In genomic region chr1:127943516-127943915, GRCm38 (mm10) we compare ENCODE assay signal across 19 mouse cellular contexts.
DNase-seq lines count a peak whose midpoint lies in the region; ATAC-seq and TF ChIP-seq lines count a peak whose summit lies in the region.
"Had no signal": no experiment of that assay in that cellular context is flagged by ENCODE, and none has a peak within 500 bp of the region (broad histone marks: within the 10 kb centered on the region; RNA-seq: fewer than 3 reads in every experiment).

No protein-coding gene starts in this region.

- H3K27me3 ChIP-seq in lung, embryonic 14.5 days (ENCODE audit: insufficient read depth, low read length) = no peaks in the 10 kb centered on the region
- H3K27me3 ChIP-seq in intestine, embryonic 16.5 days (replicated peaks; ENCODE audit: control insufficient read depth, insufficient read depth, low read length) = no peaks in the 10 kb centered on the region
- H3K27me3 ChIP-seq in liver, embryonic 13.5 days = no peaks in the 10 kb centered on the region
- H3K27me3 ChIP-seq: embryonic facial prominence, embryonic 13.5 days; forebrain, embryonic 13.5 days; heart, embryonic 13.5 days; hindbrain, embryonic 12.5 days had no signal

- H3K4me3 ChIP-seq in lung, embryonic 14.5 days (ENCODE audit: low read depth, low read length) = no peak overlapping the region
- no peak overlapping the region for H3K4me3 ChIP-seq in lung, adult 2 months (replicated peaks; ENCODE audit: extremely low read depth, low read depth, low read length)
- H3K4me3 ChIP-seq in intestine, embryonic 16.5 days (ENCODE audit: low read length) = no peak overlapping the region
- H3K4me3 ChIP-seq in liver, embryonic 13.5 days (replicated peaks) = no peak overlapping the region
- H3K4me3 ChIP-seq: embryonic facial prominence, embryonic 13.5 days; forebrain, embryonic 13.5 days; heart, embryonic 13.5 days; hindbrain, embryonic 12.5 days had no signal

- WGBS in lung, embryonic 14.5 days = 46% methylated on average over 6 of the region's 6 CpGs
- WGBS in lung, adult 2 months = 66% methylated on average over 6 of the region's 6 CpGs
- WGBS in intestine, embryonic 16.5 days = 36% methylated on average over 6 of the region's 6 CpGs
- WGBS in liver, embryonic 13.5 days (ENCODE audit: insufficient replicate concordance) = 63% methylated on average over 6 of the region's 6 CpGs

- no peak for TF ChIP-seq POLR2A in lung, adult 2 months (IDR thresholded peaks at IDR 0.05; ENCODE audit: borderline replicate concordance, extremely low read depth, low read depth, low read length)

- 0 out of 2 replicates have a peak, but pooled peaks have one; percentile 1 for ATAC-seq in lung, embryonic 14.5 days (ENCODE audit: insufficient read depth)
- peak; percentile 57 for ATAC-seq in intestine, embryonic 16.5 days
- peak; percentile 55 for ATAC-seq in liver, embryonic 13.5 days (ENCODE audit: low read depth)
- ATAC-seq in erythroblast, adult 5-6 weeks (replicated peaks; ENCODE audit: low FRiP score, poor library complexity, severe bottlenecking) = no peak
- ATAC-seq: forebrain, embryonic 13.5 days; forebrain, postnatal 0 days had no signal

- H3K4me1 ChIP-seq in lung, embryonic 14.5 days (ENCODE audit: insufficient read depth) = peaks cover 9% of the 10 kb centered on the region; the same call in 1 of the 2 replicates
- H3K4me1 ChIP-seq in lung, adult 2 months (ENCODE audit: control insufficient read depth, insufficient read depth, low read length) = no peaks in the 10 kb centered on the region
- H3K4me1 ChIP-seq in intestine, embryonic 16.5 days (ENCODE audit: control insufficient read depth, insufficient read depth, low read length) = peaks cover 19% of the 10 kb centered on the region; the same call in 1 of the 2 replicates
- H3K4me1 ChIP-seq in liver, embryonic 13.5 days (replicated peaks) = 0 out of 2 replicates have a peak, but pooled peaks cover 5% of the 10 kb centered on the region
- H3K4me1 ChIP-seq: embryonic facial prominence, embryonic 13.5 days; forebrain, embryonic 13.5 days; hindbrain, embryonic 12.5 days had no signal

- H3K9ac ChIP-seq in lung, embryonic 14.5 days = no peak overlapping the region
- H3K9ac ChIP-seq in intestine, embryonic 16.5 days (ENCODE audit: low read depth, low read length) = no peak overlapping the region
- no peak overlapping the region for H3K9ac ChIP-seq in liver, embryonic 13.5 days
- H3K9ac ChIP-seq: embryonic facial prominence, embryonic 13.5 days; forebrain, embryonic 13.5 days; forebrain, postnatal 0 days; heart, embryonic 13.5 days; hindbrain, embryonic 12.5 days had no signal

- peaks cover 58% of the 10 kb centered on the region for H3K36me3 ChIP-seq in lung, embryonic 14.5 days (ENCODE audit: insufficient read depth)
- H3K36me3 ChIP-seq in intestine, embryonic 16.5 days (ENCODE audit: control insufficient read depth, insufficient read depth, low read length) = peaks cover 38% of the 10 kb centered on the region
- H3K36me3 ChIP-seq in liver, embryonic 13.5 days = peaks cover 64% of the 10 kb centered on the region

- H3K9me3 ChIP-seq in lung, embryonic 14.5 days (ENCODE audit: low read depth, low read length) = peaks cover 5% of the 10 kb centered on the region; the same call in 1 of the 2 replicates
- no peaks in the 10 kb centered on the region for H3K9me3 ChIP-seq in intestine, embryonic 16.5 days (ENCODE audit: control insufficient read depth, low read length)
- H3K9me3 ChIP-seq in liver, embryonic 13.5 days (replicated peaks) = no peaks in the 10 kb centered on the region

- H3K27ac ChIP-seq in lung, embryonic 14.5 days (ENCODE audit: low read depth) = no peak overlapping the region
- no peak overlapping the region for H3K27ac ChIP-seq in intestine, embryonic 16.5 days (ENCODE audit: low read length)
- no peak overlapping the region for H3K27ac ChIP-seq in liver, embryonic 13.5 days
- H3K27ac ChIP-seq: embryonic facial prominence, embryonic 13.5 days; forebrain, embryonic 13.5 days; heart, embryonic 13.5 days; hindbrain, embryonic 12.5 days had no signal

- DNase-seq in lung, embryonic 14.5 days = no peak
- DNase-seq in lung, adult 2 months = no peak
- DNase-seq in liver, embryonic 13.5 days = no peak
- peak; percentile 39 for DNase-seq in yolk sac, embryonic 10.5 days (ENCODE audit: low spot score)
- DNase-seq in retina, embryonic 14.5 days (ENCODE audit: low spot score) = no peak
- DNase-seq: adrenal gland, adult 2 months; adrenal gland, postnatal 25 days; cerebellum, adult 18-20 months; cerebellum, adult 9-11 months; cerebellum, postnatal 36 days; forebrain, postnatal 0 days; gastrocnemius, postnatal 25 days; heart, postnatal 4 days had no signal

- no peak for TF ChIP-seq CTCF in lung, embryonic 14.5 days (IDR thresholded peaks at IDR 0.05; ENCODE audit: low read depth)
- no peak for TF ChIP-seq CTCF in lung, adult 2 months (IDR thresholded peaks at IDR 0.05; ENCODE audit: insufficient read depth, low read length)

- H3K4me2 ChIP-seq in lung, embryonic 14.5 days = no peak overlapping the region
- no peak overlapping the region for H3K4me2 ChIP-seq in intestine, embryonic 16.5 days (ENCODE audit: low read depth, low read length)
- H3K4me2 ChIP-seq in liver, embryonic 13.5 days = no peak overlapping the region
- H3K4me2 ChIP-seq: embryonic facial prominence, embryonic 13.5 days; forebrain, embryonic 13.5 days; heart, embryonic 13.5 days; hindbrain, embryonic 12.5 days had no signal
